Mouse (Mus musculus) CH12.LX (cell line): Measurements from ENCODE around the gene BC034090. TPM values are rescaled to one million over a fixed set of nuclear protein-coding genes. Genes with fewer than 3 reads are reported as not detected.
A peak's percentile ranks its signal among the peaks of the same experiment; 100 is the strongest.

Experiments used
- DNase-seq: peaks from one replicate; pipeline ENCODE4 v3.0.0-alpha.2; 2013; ENCODE audit errors: extremely low read depth
- H3K27ac ChIP-seq: 2 replicates; pipeline ENCODE4 v1.5.1; 2012; ENCODE audit warnings: low read depth, mild to moderate bottlenecking, control low read depth, moderate library complexity; ENCODE audit not compliant: insufficient read depth
- H3K27me3 ChIP-seq: replicated peaks from 2 replicates; pipeline ENCODE3; 2012; ENCODE audit warnings: inconsistent platforms
- H3K36me3 ChIP-seq, 2 experiments: replicated peaks in 1 of 2; 2 replicates each; pipeline versions ENCODE3 to v1.6.1; 2012; ENCODE audit warnings: inconsistent platforms in 1 of 2, low read length in 1 of 2, mild to moderate bottlenecking in 1 of 2, mixed read lengths in 1 of 2, moderate library complexity in 1 of 2; ENCODE audit not compliant: control insufficient read depth in 1 of 2, insufficient read depth in 1 of 2
- H3K4me1 ChIP-seq, 2 experiments: 2 replicates each; pipeline ENCODE4 v1.6.1; 2012; ENCODE audit warnings: inconsistent platforms in 1 of 2, moderate library complexity in 1 of 2; ENCODE audit not compliant: insufficient read depth in 2 of 2, control insufficient read depth in 1 of 2
- H3K4me2 ChIP-seq: 2 replicates; pipeline ENCODE4 v1.6.1; 2012; ENCODE audit warnings: low read depth, mild to moderate bottlenecking, control low read depth; ENCODE audit not compliant: poor library complexity, insufficient read depth, severe bottlenecking
- H3K4me3 ChIP-seq, 3 experiments: fragments of 150-350 bp in 1 of 3; sonication (generic) in 1 of 3; replicated peaks in 1 of 3; 2 replicates each; pipeline versions ENCODE3 to v1.5.1; 2011 to 2012; ENCODE audit warnings: low read depth in 2 of 3, low read length in 2 of 3, mild to moderate bottlenecking in 2 of 3, moderate library complexity in 2 of 3, control low read depth in 1 of 3, improper control_type of control experiment in 1 of 3, inconsistent platforms in 1 of 3, mixed read lengths in 1 of 3; ENCODE audit not compliant: poor library complexity in 1 of 3
- H3K79me2 ChIP-seq: replicated peaks from 2 replicates; pipeline ENCODE4 v1.6.1; 2012; ENCODE audit warnings: mild to moderate bottlenecking, moderate library complexity; ENCODE audit not compliant: control insufficient read depth, poor library complexity, insufficient read depth, severe bottlenecking; ENCODE audit errors: extremely low read depth
- H3K9ac ChIP-seq: 2 replicates; pipeline ENCODE4 v1.6.1; 2012; ENCODE audit warnings: low read depth, mild to moderate bottlenecking, control low read depth, moderate library complexity; ENCODE audit not compliant: insufficient read depth
- H3K9me3 ChIP-seq: replicated peaks from 2 replicates; pipeline ENCODE3; 2012; ENCODE audit warnings: low read length, inconsistent platforms, mixed read lengths
- BHLHE40 ChIP-seq: IDR thresholded peaks from 2 replicates; pipeline ENCODE4 v1.6.1; 2011; ENCODE audit warnings: mild to moderate bottlenecking, low read depth, low read length, improper control_type of control experiment
- CHD2 ChIP-seq: IDR thresholded peaks from 2 replicates; pipeline ENCODE4 v1.6.1; 2011; ENCODE audit warnings: low read length, improper control_type of control experiment
- CTCF ChIP-seq, 2 experiments: IDR thresholded peaks in 1 of 2; conservative IDR thresholded peaks in 1 of 2; 2 replicates each; pipeline ENCODE4 v1.5.1; 2011 to 2012; ENCODE audit warnings: low read depth in 2 of 2, low read length in 2 of 2, improper control_type of control experiment in 1 of 2, inconsistent platforms in 1 of 2, mild to moderate bottlenecking in 1 of 2, moderate library complexity in 1 of 2
- E2F4 ChIP-seq: IDR thresholded peaks from 2 replicates; pipeline ENCODE4 v1.6.1; 2011; ENCODE audit warnings: low read depth, low read length, improper control_type of control experiment; ENCODE audit not compliant: insufficient replicate concordance
- ELF1 ChIP-seq: IDR thresholded peaks from 2 replicates; pipeline ENCODE4 v1.6.1; 2014; ENCODE audit warnings: low read depth, mild to moderate bottlenecking, inconsistent platforms, low read length, improper control_type of control experiment
- EP300 ChIP-seq: IDR thresholded peaks from 2 replicates; pipeline ENCODE4 v1.6.1; 2011; ENCODE audit warnings: low read length, improper control_type of control experiment
- ETS1 ChIP-seq: conservative IDR thresholded peaks from 2 replicates; pipeline ENCODE4 v1.6.1; 2012; ENCODE audit warnings: low read depth, mild to moderate bottlenecking, inconsistent platforms, low read length, improper control_type of control experiment, moderate library complexity
- GABPA ChIP-seq: IDR thresholded peaks from 2 replicates; pipeline ENCODE4 v1.6.1; 2012; ENCODE audit warnings: low read depth, low read length, improper control_type of control experiment, inconsistent platforms; ENCODE audit not compliant: insufficient replicate concordance
- HCFC1 ChIP-seq: IDR thresholded peaks from 2 replicates; pipeline ENCODE4 v1.6.1; 2012; ENCODE audit warnings: low read depth, mild to moderate bottlenecking, inconsistent platforms, low read length, improper control_type of control experiment
- IRF4 ChIP-seq: IDR thresholded peaks from 2 replicates; pipeline ENCODE4 v1.6.1; 2014; ENCODE audit warnings: low read depth, mild to moderate bottlenecking, inconsistent platforms, low read length, improper control_type of control experiment
- KAT2A ChIP-seq: IDR thresholded peaks from 2 replicates; pipeline ENCODE4 v1.6.1; 2012; ENCODE audit warnings: low read length, improper control_type of control experiment, inconsistent platforms; ENCODE audit not compliant: insufficient replicate concordance
- MAFK ChIP-seq: IDR thresholded peaks from 2 replicates; pipeline ENCODE4 v1.6.1; 2011; ENCODE audit warnings: low read length, improper control_type of control experiment; ENCODE audit not compliant: insufficient replicate concordance
- MAX ChIP-seq: IDR thresholded peaks from 2 replicates; pipeline ENCODE4 v1.6.1; 2011; ENCODE audit warnings: low read length, improper control_type of control experiment
- MYC ChIP-seq: IDR thresholded peaks from 2 replicates; pipeline ENCODE4 v1.6.1; 2011; ENCODE audit warnings: low read depth, mild to moderate bottlenecking, improper control_type of control experiment, low read length
- NELFE ChIP-seq: IDR thresholded peaks from 2 replicates; pipeline ENCODE4 v1.6.1; 2011; ENCODE audit warnings: low read depth, low read length, improper control_type of control experiment
- PAX5 ChIP-seq: IDR thresholded peaks from 2 replicates; pipeline ENCODE4 v1.6.1; 2012; ENCODE audit warnings: low read length, inconsistent platforms, mixed read lengths
- RCOR1 ChIP-seq: conservative IDR thresholded peaks from 2 replicates; pipeline ENCODE4 v1.6.1; 2012; ENCODE audit warnings: low read depth, mild to moderate bottlenecking, inconsistent platforms, low read length, improper control_type of control experiment
- UBTF ChIP-seq: IDR thresholded peaks from 2 replicates; pipeline ENCODE4 v1.6.1; 2012; ENCODE audit warnings: low read depth, mild to moderate bottlenecking, inconsistent platforms, low read length, improper control_type of control experiment, moderate library complexity
- USF2 ChIP-seq: conservative IDR thresholded peaks from 2 replicates; pipeline ENCODE4 v1.6.1; 2011; ENCODE audit warnings: low read depth, low read length, improper control_type of control experiment
- ZC3H11A ChIP-seq: IDR thresholded peaks from 2 replicates; pipeline ENCODE4 v1.6.1; 2012; ENCODE audit warnings: low read depth, mild to moderate bottlenecking, inconsistent platforms, low read length, improper control_type of control experiment
- ZKSCAN1 ChIP-seq: IDR thresholded peaks from 2 replicates; pipeline ENCODE4 v1.6.1; 2012; ENCODE audit warnings: low read depth, inconsistent platforms, low read length, improper control_type of control experiment, borderline replicate concordance
- ZNF384 ChIP-seq: IDR thresholded peaks from 2 replicates; pipeline ENCODE4 v1.6.1; 2012; ENCODE audit warnings: low read depth, low read length, improper control_type of control experiment, inconsistent platforms
- dilution Hi-C: fragments of 300-500 bp; cut with MboI; formaldehyde crosslinking; loops from 2 replicates; pipeline ENCODE4 v1.14.3; 2020; ENCODE audit warnings: low sequenced_read_pairs; ENCODE audit not compliant: extremely low pct_unique_long_range_greater_than_20kb, extremely low pct_ligation_motif_present
- in situ Hi-C: fragments of 300-500 bp; cut with MboI; formaldehyde crosslinking; loops from 3 replicates; pipeline ENCODE4 v1.14.3; 2019; ENCODE audit warnings: low sequenced_read_pairs, low pct_ligation_motif_present, low pct_unique_long_range_greater_than_20kb, mixed read lengths
- polyA plus RNA-seq: library from polyadenylated mRNA; unstranded; fragments of >175 nt; gene quantifications from 2 replicates; pipeline ENCODE4 v1.2.1, GENCODE M21; 2012; ENCODE audit warnings: low read depth; ENCODE audit not compliant: insufficient read length
- total RNA-seq, 2 experiments: library from RNA; depleted of rRNA; stranded (reverse); fragments of 300-350 nt in 1 of 2; fragments of >200 nt in 1 of 2; gene quantifications; 2 replicates each; pipeline ENCODE4 v1.2.3; 2012 to 2014

The BC034090 gene
- total and polyA plus RNA-seq, 3 experiments, result 1.6 to 4.6 (median 3.0) TPM

DNA sequence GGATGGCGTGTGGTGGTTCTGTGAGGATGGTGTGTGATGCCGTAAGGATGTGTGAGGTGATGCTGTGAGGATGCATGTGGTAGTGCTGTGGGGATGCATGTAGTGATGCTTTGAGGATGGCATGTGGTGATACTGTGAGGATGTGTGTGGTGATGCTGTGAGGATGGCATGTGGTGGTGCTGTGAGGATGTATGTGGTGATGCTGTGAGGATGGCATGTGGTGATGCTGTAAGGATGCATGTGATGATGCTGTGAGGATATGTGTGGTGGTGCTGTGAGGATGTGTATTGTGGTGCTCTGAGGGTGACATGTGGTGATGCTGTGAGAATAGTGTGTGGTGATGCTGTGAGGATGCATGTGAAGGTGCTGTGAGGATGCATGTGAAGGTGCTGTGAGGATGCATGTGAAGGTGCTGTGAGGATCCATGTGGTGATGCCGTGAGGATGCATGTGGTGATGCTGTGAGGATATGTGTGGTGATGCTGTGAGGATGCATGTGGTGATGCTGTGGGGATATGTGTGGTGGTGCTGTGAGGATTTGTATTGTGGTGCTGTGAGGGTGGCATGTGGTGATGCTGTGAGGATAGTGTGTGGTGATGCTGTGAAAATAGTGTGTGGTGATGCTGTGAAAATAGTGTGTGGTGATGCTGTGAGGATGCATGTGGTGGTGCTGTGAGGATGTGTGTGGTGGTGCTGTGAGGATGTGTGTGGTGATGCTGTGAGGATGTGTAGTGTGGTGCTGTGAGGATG is 71.2 kb downstream of the BC034090 start:
- in situ Hi-C loops, result no loop called here
- peaks cover 10 to 13% of the 10 kb centered on the region in 2 experiments for H3K4me1 ChIP-seq
- dilution Hi-C loops, result no loop called here
- no peak overlapping the region for H3K4me2 ChIP-seq
- H3K27ac ChIP-seq, result peak overlapping the region; percentile 26; the same call in 1 of the 2 replicates
- H3K36me3 ChIP-seq, result peaks cover 24 to 56% of the 10 kb centered on the region in 2 experiments
- TF ChIP-seq BHLHE40 (no peak), CTCF (conservative IDR thresholded peaks at IDR 0.05 in 1 of 2, IDR thresholded peaks at IDR 0.05 in 1 of 2; ENCODE audit: low read depth in 2 of 2, low read length in 2 of 2) (no peak), USF2 (no peak), MAFK (no peak), GABPA (no peak), ZNF384 (no peak), ELF1 (no peak), EP300 (no peak), UBTF (no peak)
- H3K27me3 ChIP-seq, result no peaks in the 10 kb centered on the region
- no peak overlapping the region for H3K4me3 ChIP-seq
- no peak overlapping the region for H3K9ac ChIP-seq
- H3K79me2 ChIP-seq, result peaks cover 22% of the 10 kb centered on the region; the same call in 1 of the 2 replicates
- no peaks in the 10 kb centered on the region for H3K9me3 ChIP-seq
- DNase-seq, result no peak

DNA sequence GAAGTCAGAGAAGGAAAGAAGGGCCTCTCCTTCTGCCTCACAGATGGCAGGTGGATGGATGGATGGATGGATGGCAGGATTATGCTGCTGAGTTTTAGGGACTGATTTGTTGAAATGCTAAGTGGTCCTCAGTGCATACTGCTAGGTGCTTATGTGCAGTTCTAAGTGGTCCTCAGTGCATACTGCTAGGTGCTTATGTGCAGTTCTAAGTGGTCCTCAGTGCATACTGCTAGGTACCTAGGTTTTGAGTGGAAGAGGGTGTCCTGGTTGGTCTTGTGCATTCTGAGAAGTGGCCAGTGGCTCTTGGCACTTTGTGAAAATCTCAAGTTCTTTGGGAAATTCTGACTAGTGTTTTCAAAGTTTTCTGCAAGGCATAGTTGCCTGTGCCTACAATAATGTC is 74.3 kb downstream of the BC034090 start:
- no peak overlapping the region for H3K4me3 ChIP-seq
- dilution Hi-C loops (no loop called here), in situ Hi-C loops (no loop called here)
- H3K9me3 ChIP-seq, result no peaks in the 10 kb centered on the region
- no peak overlapping the region for H3K4me2 ChIP-seq
- peaks cover 10 to 18% of the 10 kb centered on the region in 2 experiments for H3K4me1 ChIP-seq
- TF ChIP-seq PAX5, result no peak
- no peak for TF ChIP-seq KAT2A
- no peak for TF ChIP-seq HCFC1
- no peak for TF ChIP-seq NELFE
- TF ChIP-seq MYC, result no peak
- TF ChIP-seq ZKSCAN1, result no peak
- no peak for TF ChIP-seq E2F4
- no peak for TF ChIP-seq MAFK
- no peak for TF ChIP-seq ELF1
- no peak for TF ChIP-seq MAX
- no peak for TF ChIP-seq ETS1
- TF ChIP-seq ZC3H11A, result no peak
- TF ChIP-seq IRF4, result no peak
- no peak for TF ChIP-seq CHD2
- TF ChIP-seq RCOR1, result no peak
- no peaks in the 10 kb centered on the region for H3K27me3 ChIP-seq
- no peak overlapping the region for H3K27ac ChIP-seq
- no peak overlapping the region for H3K9ac ChIP-seq
- H3K79me2 ChIP-seq, result peaks cover 35% of the 10 kb centered on the region
- peaks cover 12 to 39% of the 10 kb centered on the region in 2 experiments for H3K36me3 ChIP-seq
- no peak for DNase-seq
